Mouse (Mus musculus) layer of hippocampus, adult 11-12 months (tissue): Measurements from ENCODE around the gene Rab33b.
"Not testable (repeated sequence)": the region's sequence is repeated elsewhere in the genome, so short reads cannot be mapped to it uniquely, and the experiment has no call there.

Experiments used
- DNase-seq: peaks from one replicate; pipeline ENCODE4 v3.0.0; 2022; ENCODE audit warnings: low spot score

The Rab33b gene

DNA sequence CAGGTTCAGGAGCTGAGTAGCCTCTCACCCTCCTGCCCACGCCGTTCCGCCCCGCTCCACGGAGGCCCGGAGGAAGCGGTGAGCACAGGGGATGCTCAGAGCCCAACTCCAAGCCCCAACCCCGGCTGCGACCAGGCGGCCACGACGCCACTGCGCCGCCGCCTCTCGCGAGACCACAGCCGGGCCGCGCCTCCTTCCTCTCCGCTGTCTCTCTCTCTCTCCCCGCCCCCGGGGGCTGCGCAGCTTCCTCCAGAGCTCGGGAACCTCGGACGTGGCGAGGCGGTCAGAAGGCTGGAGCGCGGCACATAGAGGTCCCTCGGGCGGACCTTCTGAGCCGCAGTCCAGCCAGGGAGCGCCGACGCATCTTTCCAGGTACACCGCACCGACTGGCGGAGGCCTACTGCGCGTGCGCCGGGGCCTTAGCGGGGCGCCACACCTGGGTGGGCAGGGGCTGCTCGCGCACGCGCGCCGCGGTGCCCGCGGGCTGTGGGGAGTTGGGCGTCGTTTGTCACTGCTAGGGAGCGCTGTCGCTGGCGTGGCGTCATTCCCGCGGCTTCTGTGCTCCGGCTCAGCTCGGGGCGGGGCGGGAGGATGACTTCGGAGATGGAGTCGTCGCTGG, at the start of gene Rab33b:
TSS of gene Rab33b (plus strand) at position 180 of the 619 bp plus-strand sequence.
- peak; percentile 96 for DNase-seq

DNA sequence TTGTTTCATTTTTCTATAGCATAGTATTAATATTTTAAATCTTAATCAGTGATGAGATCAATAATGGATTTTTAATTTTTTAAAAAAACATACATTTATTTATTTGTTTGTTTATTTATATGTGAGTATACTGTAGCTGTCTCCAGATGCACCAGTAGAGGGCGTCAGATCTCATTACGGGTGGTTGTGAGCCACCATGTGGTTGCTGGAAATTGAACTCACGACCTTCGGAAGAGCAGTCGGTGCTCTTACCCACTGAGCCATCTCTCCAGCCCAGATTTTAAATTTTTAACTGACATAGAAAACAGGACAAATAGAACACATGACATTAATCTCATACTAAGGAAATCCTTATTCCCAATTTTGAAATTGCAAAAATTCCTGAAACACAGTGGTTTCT, 49.4 kb upstream of the Rab33b start:
- not testable (repeated sequence) for DNase-seq

DNA sequence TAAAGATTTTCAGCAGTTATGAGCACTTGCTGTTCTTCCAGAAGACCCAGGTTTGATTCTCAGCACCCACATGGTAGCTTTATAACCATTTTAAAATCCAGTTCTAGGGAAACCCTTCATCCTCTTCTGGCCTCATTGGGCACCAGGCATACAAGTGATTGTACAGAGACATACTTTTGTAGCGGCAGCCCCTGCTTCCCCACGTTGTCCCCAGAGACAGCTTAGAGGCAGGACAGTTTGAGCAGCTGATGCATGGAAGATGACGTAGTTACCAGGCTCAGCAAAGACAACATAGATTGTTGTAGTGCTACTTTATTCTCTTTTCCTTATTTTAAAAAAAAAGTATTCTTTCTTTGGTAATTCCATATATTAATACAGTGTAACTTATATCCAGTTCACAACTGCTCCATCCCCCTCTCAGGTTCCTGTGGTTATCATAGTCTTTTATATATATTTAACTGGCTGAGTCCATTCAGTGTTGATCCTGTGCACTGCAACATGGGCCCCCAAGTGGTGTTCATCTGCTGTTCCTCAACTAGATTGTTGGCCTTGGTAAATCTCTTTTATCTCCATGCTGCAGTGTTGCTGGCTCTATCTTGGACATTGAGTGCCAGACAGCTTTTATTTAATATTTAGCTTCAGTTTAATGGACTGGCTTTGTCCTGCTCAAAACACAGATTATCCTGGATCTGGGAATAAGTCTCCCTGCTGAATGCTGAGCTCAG, 48.7 kb upstream of the Rab33b start:
- no peak for DNase-seq

DNA sequence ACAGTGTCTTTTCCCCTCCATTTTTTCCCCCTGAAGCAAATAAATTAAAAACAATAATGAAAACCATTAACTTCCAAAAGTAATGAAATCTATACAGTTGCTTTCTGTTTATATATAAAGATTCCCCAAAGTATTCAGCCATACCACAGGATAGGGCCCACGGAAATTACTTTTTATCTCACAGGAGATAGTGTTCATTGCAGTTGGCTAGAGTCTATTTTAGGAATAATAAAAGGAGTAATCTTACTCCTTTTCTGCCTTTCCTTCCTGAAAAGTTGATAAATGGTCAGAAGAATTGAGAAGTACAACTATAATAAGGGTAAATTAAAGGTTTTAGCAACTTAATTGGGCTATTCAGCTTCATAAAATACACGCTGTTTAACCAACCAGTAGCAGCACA, 15.2 kb upstream of the Rab33b start:
- no peak for DNase-seq

DNA sequence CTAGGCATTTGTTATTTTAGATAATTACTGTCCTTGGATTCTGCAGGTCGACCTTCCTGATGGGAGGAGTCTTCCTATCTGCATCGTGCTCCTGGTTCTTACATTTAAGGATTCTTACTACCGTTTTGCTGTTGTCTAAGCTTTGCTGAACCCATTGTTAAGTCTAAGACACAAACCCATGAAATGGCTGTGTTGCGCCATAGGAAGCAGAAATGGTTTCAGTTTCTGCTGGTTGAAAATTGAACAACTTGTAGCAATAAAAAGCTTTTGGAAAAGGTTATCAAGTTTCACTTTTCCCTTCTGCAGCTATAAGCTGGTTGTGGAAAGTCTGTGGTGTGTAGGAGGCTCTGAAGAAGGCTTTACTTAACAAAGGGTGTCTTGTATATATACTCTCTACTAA, 8.0 kb upstream of the Rab33b start:
- no peak for DNase-seq

DNA sequence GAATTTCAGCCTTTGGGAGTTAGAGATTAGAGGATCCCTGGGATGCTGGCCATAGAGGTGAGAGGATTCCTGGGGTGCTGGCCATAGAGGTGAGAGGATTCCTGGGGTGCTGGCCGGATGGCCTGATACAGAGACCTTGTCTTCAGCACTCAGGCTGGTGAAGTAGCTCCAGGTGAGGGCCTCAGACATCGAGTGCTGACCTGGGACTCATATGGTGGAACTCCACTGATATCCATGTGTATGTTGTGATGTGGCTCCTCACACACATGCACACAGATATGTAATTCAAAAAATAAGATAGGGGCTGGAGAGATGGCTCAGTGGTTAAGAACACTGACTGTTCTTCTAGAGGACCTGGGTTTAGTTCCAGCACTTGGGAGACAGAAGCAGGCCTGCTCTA, 3.8 kb upstream of the Rab33b start:
- DNase-seq, result no peak

DNA sequence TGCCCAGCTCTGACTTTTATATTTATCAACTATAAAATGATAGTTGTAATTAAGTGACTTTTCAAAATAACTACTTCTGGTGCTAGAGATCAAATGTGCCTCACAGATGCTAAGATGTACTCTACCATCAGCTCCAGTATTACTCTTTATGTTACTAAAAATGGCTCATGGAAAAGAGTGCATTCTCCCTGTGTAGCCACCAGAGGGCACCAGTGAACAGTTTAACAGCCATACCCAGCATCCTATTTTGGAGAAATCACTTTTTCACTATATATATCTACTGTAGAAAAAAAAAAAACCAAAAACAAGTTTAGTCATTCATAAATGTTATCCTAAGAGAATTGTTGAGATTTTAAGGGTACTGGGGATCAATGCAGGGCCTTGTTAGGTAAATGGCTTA, 2.7 kb upstream of the Rab33b start:
- no peak for DNase-seq

DNA sequence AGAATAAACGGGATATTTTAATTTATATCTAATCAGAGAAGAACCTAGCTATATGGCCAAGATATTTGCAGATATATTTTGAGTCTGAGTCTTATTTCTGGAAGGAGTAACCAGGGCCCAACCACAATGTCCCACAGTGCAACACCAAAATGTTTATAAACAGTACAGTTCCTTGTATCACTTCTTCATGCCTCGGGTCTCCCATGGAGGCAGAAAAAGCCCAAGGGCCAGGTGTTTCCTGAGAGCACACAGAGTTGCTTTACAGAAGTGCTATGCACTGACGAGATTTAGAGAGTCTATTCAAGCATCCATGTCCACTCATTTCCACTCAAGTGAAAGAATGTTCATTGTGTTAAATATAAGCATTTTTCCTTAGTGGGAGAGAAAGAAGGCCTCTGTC, 1.8 kb upstream of the Rab33b start:
- no peak for DNase-seq

DNA sequence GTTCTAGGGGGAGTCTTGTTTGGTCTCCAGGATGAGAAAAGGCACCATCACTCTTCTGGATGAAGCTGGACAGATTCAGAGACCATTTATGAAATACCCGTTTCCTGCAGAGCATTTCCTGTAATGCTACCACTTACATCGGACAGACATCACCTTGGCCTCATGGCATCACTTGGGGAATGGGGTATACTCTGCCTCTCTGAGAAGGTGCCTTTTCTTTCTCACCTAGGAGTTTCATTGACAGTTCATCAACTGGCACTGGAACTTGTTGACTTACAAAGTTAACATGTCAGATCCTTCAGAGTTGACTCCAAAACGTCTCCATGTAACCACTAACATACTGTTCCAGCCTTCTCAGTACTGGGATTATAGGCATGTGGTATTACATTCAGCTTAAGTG, 939 bp upstream of the Rab33b start:
- DNase-seq, result no peak

DNA sequence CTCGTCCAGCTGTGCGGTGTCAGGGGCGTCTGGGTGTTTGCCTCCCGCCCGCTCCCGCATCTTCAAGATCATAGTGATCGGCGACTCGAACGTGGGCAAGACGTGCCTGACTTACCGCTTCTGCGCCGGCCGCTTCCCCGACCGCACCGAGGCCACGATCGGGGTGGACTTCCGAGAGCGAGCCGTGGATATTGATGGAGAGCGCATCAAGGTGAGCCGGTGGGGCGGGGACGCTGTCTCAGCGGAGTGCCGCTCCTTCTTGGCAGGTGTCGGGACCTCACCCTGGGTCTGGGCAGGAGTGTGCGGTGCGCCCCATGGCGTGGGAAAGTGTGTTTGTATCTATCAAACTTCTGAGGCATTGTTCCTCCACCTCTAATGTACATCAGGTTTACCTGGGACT, 650 bp downstream of the Rab33b start:
- no peak for DNase-seq

DNA sequence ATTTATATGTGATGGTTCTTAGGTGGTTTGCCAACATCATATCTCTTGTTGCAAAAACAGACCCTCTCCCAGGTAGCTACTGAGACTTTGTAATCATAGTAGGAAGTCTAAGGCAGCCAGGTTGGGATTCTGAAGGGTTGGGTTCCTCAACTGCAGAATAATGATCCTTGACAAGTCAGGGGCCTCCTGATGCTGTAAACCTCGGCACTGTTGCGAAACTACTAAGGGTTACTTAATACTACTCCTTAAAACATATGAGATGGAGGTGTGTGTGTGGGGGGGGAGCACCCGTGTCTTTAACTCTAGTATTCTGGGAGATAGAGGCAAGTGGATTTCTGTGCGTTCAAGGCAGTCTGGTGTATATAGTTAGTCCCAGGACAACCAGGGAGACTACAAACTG, 1.6 kb downstream of the Rab33b start:
- DNase-seq, result no peak

DNA sequence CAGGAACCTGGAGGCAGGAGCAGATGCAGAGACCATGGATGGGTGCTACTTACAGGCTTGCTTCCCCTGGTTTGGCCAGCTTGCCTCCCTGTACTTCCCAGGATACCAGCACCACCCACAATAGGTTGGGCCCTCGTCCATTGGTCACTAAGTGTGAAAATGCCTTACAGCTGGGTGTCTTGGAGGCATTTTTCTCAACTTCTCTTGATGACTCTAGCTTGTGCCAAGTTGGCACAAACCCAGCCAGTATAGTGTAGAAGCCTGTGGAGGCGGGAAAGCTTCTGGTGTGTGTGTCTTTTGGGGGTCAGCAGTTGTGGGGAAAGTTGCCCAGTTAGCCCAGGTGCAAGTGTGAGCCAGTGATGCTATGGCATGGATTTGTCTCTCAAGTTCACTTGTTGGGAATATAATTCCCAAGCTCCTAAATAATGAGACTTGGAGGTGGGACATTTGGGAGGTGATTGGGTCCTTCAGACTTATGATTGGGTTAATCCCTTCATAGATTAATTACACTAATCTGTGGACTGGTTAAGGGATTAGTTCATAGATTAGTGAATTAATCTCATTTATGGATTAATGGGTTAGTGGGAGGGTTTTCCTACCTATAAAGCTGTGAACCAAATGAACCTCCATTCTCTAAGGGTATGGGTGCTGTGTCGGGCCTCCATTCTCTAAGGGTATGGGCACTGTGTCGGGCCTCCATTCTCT, 2.9 kb downstream of the Rab33b start:
- DNase-seq, result no peak

DNA sequence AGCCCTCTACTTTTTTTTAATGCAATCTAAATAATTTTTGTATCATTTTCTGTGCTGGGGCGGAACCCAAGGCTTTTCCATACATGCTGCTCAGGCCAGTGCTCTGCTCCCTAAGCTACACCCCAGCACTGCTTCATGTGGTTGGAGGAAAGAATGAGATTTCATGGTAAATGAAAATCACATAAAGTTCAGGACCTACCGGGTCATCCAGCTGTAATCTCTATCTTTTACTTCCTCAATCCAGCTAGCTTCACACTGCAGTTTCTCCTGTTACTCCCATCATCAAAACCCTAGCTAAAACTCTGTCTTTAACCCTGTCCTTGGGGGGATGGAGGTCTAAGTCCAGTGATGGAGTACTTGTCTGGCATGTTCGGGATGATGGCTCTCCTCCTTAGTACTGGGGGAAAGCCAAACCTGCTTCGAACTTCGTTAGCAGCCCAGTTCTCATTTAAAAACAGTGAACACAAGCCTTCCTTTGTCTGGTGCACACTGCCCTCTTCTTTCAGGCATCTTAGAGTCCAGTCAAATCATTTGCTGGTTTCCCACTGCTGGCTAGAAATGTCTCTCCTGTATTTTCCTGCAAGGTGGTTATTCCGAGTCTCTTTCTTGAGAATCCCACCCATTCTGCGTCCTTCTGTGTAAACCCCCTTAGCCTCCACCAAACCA, 6.5 kb downstream of the Rab33b start:
- no peak for DNase-seq

DNA sequence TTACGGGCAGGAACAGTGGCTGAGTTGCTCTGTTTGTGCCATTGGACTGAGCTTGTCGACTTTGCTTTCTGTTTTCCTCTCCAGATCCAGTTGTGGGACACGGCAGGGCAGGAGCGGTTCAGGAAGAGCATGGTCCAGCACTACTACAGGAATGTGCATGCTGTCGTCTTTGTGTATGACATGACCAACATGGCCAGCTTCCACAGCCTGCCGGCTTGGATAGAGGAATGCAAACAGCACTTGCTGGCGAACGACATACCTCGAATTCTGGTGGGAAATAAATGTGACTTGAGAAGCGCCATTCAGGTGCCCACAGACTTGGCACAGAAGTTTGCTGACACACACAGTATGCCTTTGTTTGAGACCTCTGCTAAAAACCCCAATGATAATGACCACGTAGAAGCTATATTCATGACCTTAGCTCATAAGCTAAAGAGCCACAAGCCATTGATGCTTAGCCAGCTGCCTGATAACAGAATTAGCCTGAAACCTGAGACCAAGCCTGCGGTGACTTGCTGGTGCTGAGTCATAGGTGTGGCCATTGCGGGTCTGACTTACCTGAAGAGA, 9.6 kb downstream of the Rab33b start:
- no peak for DNase-seq

DNA sequence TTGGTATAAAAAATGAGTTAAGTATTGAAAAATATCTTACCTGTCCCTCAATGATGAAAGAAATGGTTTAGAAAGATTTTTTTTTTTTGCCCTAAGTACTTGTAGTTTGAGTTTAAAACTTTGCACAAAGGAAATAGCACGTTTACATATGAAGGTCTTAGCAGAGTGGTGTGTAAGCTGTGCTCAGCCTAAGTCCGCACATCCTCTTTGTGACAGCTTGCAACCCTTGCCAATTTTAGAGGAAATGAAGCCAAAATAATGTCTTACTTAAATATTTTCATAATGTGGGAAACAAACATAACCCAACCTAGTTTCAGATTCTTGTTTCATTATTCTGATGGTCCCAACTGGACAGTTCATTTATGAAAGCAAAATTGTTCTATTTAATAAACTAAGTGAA, 10.7 kb downstream of the Rab33b start:
- DNase-seq, result no peak

DNA sequence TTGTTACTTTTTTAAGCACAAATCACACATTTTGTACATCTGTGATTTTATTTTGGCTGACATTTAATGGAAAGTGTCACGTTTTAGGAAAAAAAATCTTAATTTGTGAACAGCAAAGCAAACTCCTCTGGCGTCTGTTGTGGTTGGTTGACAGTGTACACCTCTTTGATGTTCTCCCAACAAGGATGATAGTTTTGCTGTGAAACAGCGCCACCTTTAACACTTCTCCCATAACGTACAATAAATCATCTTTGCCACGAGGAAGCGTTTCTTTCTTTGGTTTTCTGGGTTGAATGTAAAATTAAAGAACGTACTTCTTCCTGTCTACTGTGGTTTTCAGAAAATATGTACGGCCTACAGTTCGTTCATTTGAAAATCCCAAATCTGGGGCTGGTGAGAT, 11.9 kb downstream of the Rab33b start:
- no peak for DNase-seq

DNA sequence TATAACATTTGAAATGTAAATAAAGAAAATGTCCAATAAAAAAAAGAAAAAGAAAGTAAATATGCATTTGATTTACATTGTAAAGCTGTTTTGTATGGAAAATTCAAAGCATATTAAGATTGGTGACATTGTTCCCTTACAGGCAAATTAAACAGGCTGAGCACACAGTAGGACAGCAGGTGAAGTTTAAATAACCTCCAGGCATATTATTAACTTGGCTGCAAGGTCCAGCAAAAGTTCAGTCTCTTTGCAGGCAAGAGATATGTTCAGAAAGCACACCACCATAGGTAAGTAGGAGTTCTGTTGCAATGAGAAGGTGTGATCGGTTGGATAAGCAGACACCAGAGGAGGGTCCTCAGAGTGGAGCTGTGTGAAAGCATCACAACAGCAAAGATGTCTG, 14.3 kb downstream of the Rab33b start:
- no peak for DNase-seq

DNA sequence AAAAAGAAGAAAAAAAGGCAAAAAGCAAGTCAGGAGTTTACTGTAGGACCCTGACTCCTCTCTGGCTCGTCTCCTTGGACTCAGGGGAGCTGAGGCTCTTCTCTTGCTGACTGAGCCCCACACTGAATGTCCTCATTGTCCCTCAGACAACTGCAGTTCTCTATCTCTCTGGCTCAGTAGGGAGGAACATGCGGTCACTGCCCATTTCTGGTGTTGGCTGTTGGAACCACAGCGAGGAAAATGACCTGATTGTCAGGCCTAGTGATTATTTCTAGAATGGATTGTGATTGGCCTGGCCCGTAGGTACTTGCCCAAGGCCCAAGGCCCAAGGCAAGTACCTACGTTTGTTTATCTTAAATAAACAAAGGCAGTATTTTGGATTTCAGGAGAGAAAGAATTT, 14.9 kb downstream of the Rab33b start:
- DNase-seq, result no peak

DNA sequence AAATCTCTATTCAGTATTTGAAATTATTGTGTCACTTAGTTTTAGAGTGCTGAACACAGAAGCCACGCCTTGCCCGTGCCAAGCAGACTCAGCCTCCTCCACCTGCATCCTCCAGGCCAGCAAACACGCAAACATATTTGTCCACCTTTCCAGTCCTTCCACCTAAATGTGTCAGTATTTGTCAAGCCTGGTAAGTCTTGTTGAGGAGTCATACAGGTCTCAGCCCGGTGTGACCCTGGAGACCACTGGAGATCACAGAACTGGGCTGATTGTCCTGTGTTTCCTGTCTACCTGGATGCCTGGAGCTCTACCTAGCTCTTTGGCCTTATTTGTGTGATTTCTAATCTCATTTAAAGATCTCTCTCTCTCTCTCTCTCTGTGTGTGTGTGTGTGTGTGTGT, 16.2 kb downstream of the Rab33b start:
- no peak for DNase-seq

DNA sequence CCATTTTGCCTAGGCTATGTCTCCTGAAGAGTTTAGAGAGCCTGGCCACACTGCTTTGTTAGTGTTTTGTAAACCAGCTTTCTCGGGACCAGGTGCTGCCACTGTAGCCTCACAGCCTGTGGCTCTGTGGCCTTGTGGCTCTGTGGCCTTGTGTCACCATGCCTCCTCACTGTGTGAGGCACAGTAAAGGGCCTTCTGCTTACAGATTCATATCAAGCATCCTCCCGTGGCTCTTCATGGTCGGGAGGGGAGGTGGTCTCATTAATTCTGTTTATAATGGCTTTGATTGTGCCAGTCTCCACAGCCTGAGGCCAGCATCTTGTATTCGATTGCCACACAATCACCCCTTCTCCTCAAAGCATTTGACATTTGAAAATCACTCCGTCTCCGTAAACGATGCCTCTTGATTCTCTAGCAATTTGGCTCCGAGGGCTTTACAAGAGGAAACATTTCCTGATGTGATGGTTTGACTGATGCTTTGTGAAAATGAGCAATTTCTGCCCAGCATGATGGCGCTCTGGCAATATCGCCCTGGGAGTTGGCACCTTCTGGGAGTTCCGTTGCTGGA, 20.7 kb downstream of the Rab33b start:
- DNase-seq, result no peak

DNA sequence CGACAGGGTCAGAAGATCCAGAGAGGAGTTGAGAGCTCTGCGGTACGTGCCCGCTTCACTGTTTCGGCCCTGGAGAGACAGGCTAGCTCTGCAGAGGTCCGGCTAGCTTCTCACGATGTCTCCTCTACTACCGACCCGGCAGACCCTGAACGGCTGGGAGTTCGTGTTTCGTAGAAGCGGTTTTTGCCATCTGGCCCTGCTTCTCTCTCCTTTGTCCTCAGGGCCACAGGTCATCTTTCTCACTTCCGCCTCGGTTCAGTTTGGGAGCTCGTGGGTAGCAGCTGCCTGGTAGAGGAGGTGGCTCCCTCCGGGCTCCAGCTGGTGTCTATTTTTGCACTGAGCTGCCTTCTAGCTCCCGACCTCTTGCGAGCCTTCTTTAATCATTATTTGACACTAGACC, 21.7 kb downstream of the Rab33b start:
- no peak for DNase-seq

DNA sequence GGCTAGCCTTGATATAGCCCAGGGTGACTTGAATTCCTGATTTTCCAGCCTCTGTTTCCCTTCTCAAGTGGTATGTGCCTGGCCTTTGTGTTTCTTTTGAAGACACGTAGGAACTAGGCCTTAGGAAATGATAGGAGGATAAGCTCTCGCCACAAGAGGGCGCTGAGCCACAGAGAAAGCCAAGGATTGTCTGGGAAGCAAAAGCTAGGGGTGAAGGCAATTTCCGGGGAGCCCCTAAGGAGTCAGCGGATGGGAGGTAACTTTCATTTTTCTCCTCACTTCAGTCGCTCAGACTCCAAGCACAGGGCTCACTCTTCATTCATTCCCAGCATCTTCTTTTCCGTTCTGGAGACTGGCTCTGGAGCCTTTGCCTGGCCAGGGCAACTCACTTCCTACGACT, 27.2 kb downstream of the Rab33b start:
- peak; percentile 86 for DNase-seq
